In genomic region chr13:12473724-12474378, GRCm38 (mm10) we compare ENCODE assay signal across 8 mouse cellular contexts. TPM values are rescaled to one million over a fixed set of nuclear protein-coding genes. Genes with fewer than 3 reads are reported as not detected.
A peak's percentile ranks its signal among the peaks of the same experiment; 100 is the strongest.
DNase-seq lines count a peak whose midpoint lies in the region; ATAC-seq lines count a peak whose summit lies in the region.

No protein-coding gene starts in this region.

- intact Hi-C loops in gastrocnemius, postnatal 14 days (cut with DNase I; ENCODE audit: low total_unique reads) = no loop called here

- peak; percentile 66 for DNase-seq in liver
- DNase-seq in embryo, embryonic 10 days (ENCODE audit: low spot score) = peak; percentile 80
- peak; percentile 67 for DNase-seq in gastrocnemius, postnatal 14 days

- H3K36me3 ChIP-seq in liver, embryonic 12.5 days = no peaks in the 10 kb centered on the region
- H3K36me3 ChIP-seq in kidney, embryonic 14.5 days (ENCODE audit: control insufficient read depth, insufficient read depth, low read length) = no peaks in the 10 kb centered on the region
- H3K36me3 ChIP-seq in limb, embryonic 15.5 days = no peaks in the 10 kb centered on the region
- no peaks in the 10 kb centered on the region for H3K36me3 ChIP-seq in neural tube, embryonic 12.5 days
- no peaks in the 10 kb centered on the region for H3K36me3 ChIP-seq in stomach, embryonic 16.5 days (ENCODE audit: control insufficient read depth, insufficient read depth, low read length)

- no peaks in the 10 kb centered on the region for H3K9me3 ChIP-seq in liver, embryonic 12.5 days (replicated peaks)
- no peaks in the 10 kb centered on the region for H3K9me3 ChIP-seq in kidney, embryonic 14.5 days (ENCODE audit: control insufficient read depth, low read length)
- H3K9me3 ChIP-seq in limb, embryonic 15.5 days = no peaks in the 10 kb centered on the region
- no peaks in the 10 kb centered on the region for H3K9me3 ChIP-seq in neural tube, embryonic 12.5 days
- no peaks in the 10 kb centered on the region for H3K9me3 ChIP-seq in stomach, embryonic 16.5 days (replicated peaks; ENCODE audit: control insufficient read depth, low read length)

- 0 out of 2 replicates have a peak, but pooled peaks cover 7% of the 10 kb centered on the region for H3K27me3 ChIP-seq in liver, embryonic 12.5 days (replicated peaks)
- H3K27me3 ChIP-seq in kidney, embryonic 14.5 days (ENCODE audit: control insufficient read depth, insufficient read depth, low read length) = no peaks in the 10 kb centered on the region
- no peaks in the 10 kb centered on the region for H3K27me3 ChIP-seq in limb, embryonic 15.5 days
- no peaks in the 10 kb centered on the region for H3K27me3 ChIP-seq in neural tube, embryonic 12.5 days (replicated peaks)
- H3K27me3 ChIP-seq in stomach, embryonic 16.5 days (ENCODE audit: control insufficient read depth, insufficient read depth, low read length) = no peaks in the 10 kb centered on the region

- H3K4me2 ChIP-seq in liver, embryonic 12.5 days = no peak overlapping the region
- no peak overlapping the region for H3K4me2 ChIP-seq in kidney, embryonic 14.5 days (replicated peaks; ENCODE audit: low read depth, low read length)
- H3K4me2 ChIP-seq in limb, embryonic 15.5 days = no peak overlapping the region
- no peak overlapping the region for H3K4me2 ChIP-seq in neural tube, embryonic 12.5 days (replicated peaks)
- no peak overlapping the region for H3K4me2 ChIP-seq in stomach, embryonic 16.5 days (ENCODE audit: low read depth, low read length)

- ATAC-seq in liver, embryonic 12.5 days = no peak
- ATAC-seq in kidney, embryonic 14.5 days (ENCODE audit: low FRiP score, low TSS enrichment) = peak; percentile 71
- ATAC-seq in limb, embryonic 15.5 days (ENCODE audit: insufficient number of reproducible peaks, low FRiP score, low TSS enrichment, low read depth) = 0 out of 2 replicates have a peak, but pooled peaks have one; percentile 27
- ATAC-seq in neural tube, embryonic 12.5 days (ENCODE audit: low FRiP score, low read depth) = peak; percentile 83
- peak; percentile 22; the same call in 1 of the 2 replicates for ATAC-seq in stomach, embryonic 16.5 days (ENCODE audit: insufficient read depth, low FRiP score)

- H3K9ac ChIP-seq in liver, embryonic 12.5 days = no peak overlapping the region
- no peak overlapping the region for H3K9ac ChIP-seq in kidney, embryonic 14.5 days (ENCODE audit: low read depth, low read length)
- H3K9ac ChIP-seq in limb, embryonic 15.5 days = no peak overlapping the region
- no peak overlapping the region for H3K9ac ChIP-seq in neural tube, embryonic 12.5 days
- no peak overlapping the region for H3K9ac ChIP-seq in stomach, embryonic 16.5 days (ENCODE audit: low read length)

- H3K4me3 ChIP-seq in liver, embryonic 12.5 days = no peak overlapping the region
- no peak overlapping the region for H3K4me3 ChIP-seq in kidney, embryonic 14.5 days (ENCODE audit: low read length)
- no peak overlapping the region for H3K4me3 ChIP-seq in limb, embryonic 15.5 days
- H3K4me3 ChIP-seq in neural tube, embryonic 12.5 days = no peak overlapping the region
- H3K4me3 ChIP-seq in stomach, embryonic 16.5 days (replicated peaks; ENCODE audit: low read length) = no peak overlapping the region

- no peak overlapping the region for H3K27ac ChIP-seq in liver, embryonic 12.5 days
- H3K27ac ChIP-seq in kidney, embryonic 14.5 days (ENCODE audit: low read depth, low read length) = no peak overlapping the region
- H3K27ac ChIP-seq in limb, embryonic 15.5 days = no peak overlapping the region
- no peak overlapping the region for H3K27ac ChIP-seq in neural tube, embryonic 12.5 days
- H3K27ac ChIP-seq in stomach, embryonic 16.5 days (ENCODE audit: low read length) = no peak overlapping the region

- H3K4me1 ChIP-seq in liver, embryonic 12.5 days = no peaks in the 10 kb centered on the region; the same call in 1 of the 2 replicates
- H3K4me1 ChIP-seq in kidney, embryonic 14.5 days (ENCODE audit: control insufficient read depth, insufficient read depth, low read length) = no peaks in the 10 kb centered on the region
- no peaks in the 10 kb centered on the region for H3K4me1 ChIP-seq in limb, embryonic 15.5 days
- no peaks in the 10 kb centered on the region for H3K4me1 ChIP-seq in neural tube, embryonic 12.5 days
- no peaks in the 10 kb centered on the region for H3K4me1 ChIP-seq in stomach, embryonic 16.5 days (ENCODE audit: control insufficient read depth, insufficient read depth, low read length)

- WGBS in liver, embryonic 12.5 days (ENCODE audit: insufficient replicate concordance) = 34% methylated on average over 8 of the region's 8 CpGs
- 38% methylated on average over 8 of the region's 8 CpGs for WGBS in kidney, embryonic 14.5 days
- 38% methylated on average over 8 of the region's 8 CpGs for WGBS in limb, embryonic 15.5 days
- 38% methylated on average over 8 of the region's 8 CpGs for WGBS in neural tube, embryonic 12.5 days
- 36% methylated on average over 8 of the region's 8 CpGs for WGBS in stomach, embryonic 16.5 days

RNA-seq across cellular contexts. Expression of gene Lgals8, which starts 9.1 kb away (rescaled TPM):
- 14.8 and 15.8 TPM in 2 replicates for polyA plus RNA-seq in liver, embryonic 12.5 days (2016; fragmentation: Nextera tagmentation; extraction: Ambion mirVana)
- 10 to 100 TPM; 24.6 to 27.0 TPM for total RNA-seq in gastrocnemius, postnatal 14 days (2021)
- 12.3 and 19.2 TPM in 2 replicates for polyA plus RNA-seq in kidney, embryonic 14.5 days (2014; fragmentation: Nextera tagmentation; extraction: Ambion mirVana)
- 23.4 and 23.6 TPM in 2 replicates for polyA plus RNA-seq in limb, embryonic 15.5 days (2015; fragmentation: Nextera tagmentation; extraction: Ambion mirVana)
- 18.3 and 18.6 TPM in 2 replicates for polyA plus RNA-seq in neural tube, embryonic 12.5 days (2016; fragmentation: Nextera tagmentation; extraction: Ambion mirVana)
- polyA plus RNA-seq in stomach, embryonic 16.5 days (2015; fragmentation: Nextera tagmentation; extraction: Ambion mirVana) = 35.8 and 36.3 TPM in 2 replicates

RNA-seq across cellular contexts. Expression of gene Edaradd, which starts 46.4 kb away (rescaled TPM):
- 0.08 and 0.24 TPM in 2 replicates for polyA plus RNA-seq in liver, embryonic 12.5 days (2016; fragmentation: Nextera tagmentation; extraction: Ambion mirVana)
- under 1 TPM in 1 of 2 experiments, not detected in 1; 0.04 TPM for total RNA-seq in gastrocnemius, postnatal 14 days (2021)
- polyA plus RNA-seq in kidney, embryonic 14.5 days (2014; fragmentation: Nextera tagmentation; extraction: Ambion mirVana) = 1.7 and 2.4 TPM in 2 replicates
- polyA plus RNA-seq in limb, embryonic 15.5 days (2015; fragmentation: Nextera tagmentation; extraction: Ambion mirVana) = 5.7 and 5.8 TPM in 2 replicates
- 0.97 and 1.0 TPM in 2 replicates for polyA plus RNA-seq in neural tube, embryonic 12.5 days (2016; fragmentation: Nextera tagmentation; extraction: Ambion mirVana)
- 5.8 and 6.1 TPM in 2 replicates for polyA plus RNA-seq in stomach, embryonic 16.5 days (2015; fragmentation: Nextera tagmentation; extraction: Ambion mirVana)
